Comparison of ENCODE assay signal across 13 mouse cellular contexts in genomic region chr2:109302234-109302633, GRCm38 (mm10).
"Had no signal": no experiment of that assay in that cellular context is flagged by ENCODE, and none has a peak within 500 bp of the region (broad histone marks: within the 10 kb centered on the region; RNA-seq: fewer than 3 reads in every experiment).

No protein-coding gene starts in this region.

- DNase-seq: kidney, postnatal 36 days; layer of hippocampus, adult 9-11 months; layer of hippocampus, postnatal 36 days; lung, adult 18-20 months; lung, postnatal 36 days; midbrain, embryonic 14.5 days; thymus, adult 18-20 months; thymus, postnatal 14 days had no signal

- H3K4me3 ChIP-seq: limb, embryonic 13.5 days; neural tube, embryonic 12.5 days had no signal

- H3K27ac ChIP-seq: kidney, postnatal 0 days; limb, embryonic 13.5 days; liver, embryonic 14.5 days; neural tube, embryonic 12.5 days; stomach, postnatal 0 days had no signal
